Mouse (Mus musculus) hindbrain, embryonic 15.5 days (tissue): ENCODE data around the gene Rnf121. TPM values are rescaled to one million over a fixed set of nuclear protein-coding genes. Genes with fewer than 3 reads are reported as not detected.

Source experiments
- ATAC-seq: fragments of 200-750 bp; cut with Nextera tagmentation; 2 replicates; pipeline ENCODE4 v1.8.0; 2017; ENCODE audit warnings: low read depth, moderate number of reproducible peaks, moderate TSS enrichment; ENCODE audit not compliant: low FRiP score
- H3K27ac ChIP-seq: fragments of 300-500 bp; sonication (generic); replicated peaks from 2 replicates; pipeline ENCODE4 v1.5.1; 2015; ENCODE audit warnings: mild to moderate bottlenecking, inconsistent platforms
- H3K27me3 ChIP-seq: fragments of 300-500 bp; sonication (generic); 2 replicates; pipeline ENCODE4 v1.6.1; 2015; ENCODE audit warnings: control low read depth, inconsistent platforms
- H3K36me3 ChIP-seq: fragments of 300-500 bp; sonication (generic); 2 replicates; pipeline ENCODE4 v1.6.1; 2015; ENCODE audit warnings: control low read depth, inconsistent platforms
- H3K4me1 ChIP-seq: fragments of 300-500 bp; sonication (generic); replicated peaks from 2 replicates; pipeline ENCODE4 v1.6.1; 2015; ENCODE audit warnings: control low read depth, inconsistent platforms
- H3K4me2 ChIP-seq: fragments of 300-500 bp; sonication (generic); 2 replicates; pipeline ENCODE4 v1.6.1; 2015; ENCODE audit warnings: moderate library complexity, mild to moderate bottlenecking, inconsistent platforms
- H3K4me3 ChIP-seq: fragments of 300-500 bp; sonication (generic); 2 replicates; pipeline ENCODE4 v1.5.1; 2015; ENCODE audit warnings: mild to moderate bottlenecking, inconsistent platforms
- H3K9ac ChIP-seq: fragments of 300-500 bp; sonication (generic); 2 replicates; pipeline ENCODE4 v1.6.1; 2015; ENCODE audit warnings: inconsistent platforms
- H3K9me3 ChIP-seq: fragments of 300-500 bp; sonication (generic); 2 replicates; pipeline ENCODE4 v1.6.1; 2016; ENCODE audit warnings: control low read depth, inconsistent platforms
- WGBS: fragments of 180-500 bp; shearing (Covaris S2); methylation state at CpG from one replicate; pipeline ENCODE4 v1.1.7; 2015; 5-methylcytosine and 5-hydroxymethylcytosine counted together
- polyA plus RNA-seq: library from polyadenylated mRNA; unstranded; fragments of >200 nt; fragmentation: Nextera tagmentation; extraction: Ambion mirVana; gene quantifications from 2 replicates; pipeline ENCODE4 v1.2.1, GENCODE M21; 2015

Rnf121 gene
- polyA plus RNA-seq, 1 experiment from 2014 or later, result 35.5 TPM

DNA sequence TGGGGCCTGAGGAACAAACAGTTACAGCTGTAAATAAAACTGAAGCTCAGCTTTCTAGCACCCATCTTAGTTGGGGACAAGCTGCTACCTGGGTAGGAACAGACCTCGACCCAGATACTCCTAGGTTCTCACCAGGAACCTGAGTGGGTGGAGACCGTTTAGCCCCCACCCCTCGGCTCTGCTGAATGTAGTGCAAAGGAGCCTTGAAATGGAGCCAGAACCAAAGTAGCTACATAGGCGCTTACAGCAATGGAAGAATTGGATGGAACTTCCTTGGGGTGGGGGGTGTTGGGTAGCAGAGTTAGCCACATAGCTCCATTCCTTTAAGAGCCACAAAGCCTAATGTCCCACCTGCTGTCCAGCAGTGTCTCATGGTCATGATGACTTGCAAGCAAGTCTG lies 48.3 kb downstream of the Rnf121 start:
- WGBS, result 90% methylated on average over 4 of the region's 4 CpGs
- H3K4me2 ChIP-seq, result no peak overlapping the region
- no peak for ATAC-seq
- no peak overlapping the region for H3K4me3 ChIP-seq
- H3K9ac ChIP-seq, result no peak overlapping the region
- H3K4me1 ChIP-seq, result no peaks in the 10 kb centered on the region
- H3K27me3 ChIP-seq, result no peaks in the 10 kb centered on the region
- H3K36me3 ChIP-seq, result peaks cover 80% of the 10 kb centered on the region
- no peak overlapping the region for H3K27ac ChIP-seq
- no peaks in the 10 kb centered on the region for H3K9me3 ChIP-seq

DNA sequence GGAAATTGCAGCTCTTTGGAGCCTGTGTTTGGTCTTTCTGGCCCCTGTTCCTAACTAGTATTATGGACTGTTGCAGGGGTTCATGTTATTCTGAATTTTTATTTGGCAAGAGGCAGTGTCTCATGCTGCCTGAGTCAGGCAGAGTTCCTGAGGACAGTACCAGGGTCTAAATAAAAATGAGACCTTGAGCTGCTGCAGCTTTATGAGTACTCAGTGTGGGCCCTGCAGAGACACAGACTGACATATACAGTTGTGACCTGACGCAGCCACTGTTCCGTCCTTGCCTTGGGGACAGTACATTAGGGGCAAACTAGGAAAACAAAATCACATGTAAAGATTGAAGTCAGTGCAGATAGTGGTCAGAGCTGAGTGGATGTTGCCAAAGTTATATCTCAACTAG lies 50.3 kb downstream of the Rnf121 start:
- no peak for ATAC-seq
- no peaks in the 10 kb centered on the region for H3K27me3 ChIP-seq
- H3K27ac ChIP-seq, result no peak overlapping the region
- WGBS, result 86% methylated on average over 2 of the region's 2 CpGs
- H3K4me3 ChIP-seq, result no peak overlapping the region
- H3K4me2 ChIP-seq, result no peak overlapping the region
- no peaks in the 10 kb centered on the region for H3K9me3 ChIP-seq
- no peak overlapping the region for H3K9ac ChIP-seq
- H3K36me3 ChIP-seq, result peaks cover 90% of the 10 kb centered on the region
- H3K4me1 ChIP-seq, result no peaks in the 10 kb centered on the region

DNA sequence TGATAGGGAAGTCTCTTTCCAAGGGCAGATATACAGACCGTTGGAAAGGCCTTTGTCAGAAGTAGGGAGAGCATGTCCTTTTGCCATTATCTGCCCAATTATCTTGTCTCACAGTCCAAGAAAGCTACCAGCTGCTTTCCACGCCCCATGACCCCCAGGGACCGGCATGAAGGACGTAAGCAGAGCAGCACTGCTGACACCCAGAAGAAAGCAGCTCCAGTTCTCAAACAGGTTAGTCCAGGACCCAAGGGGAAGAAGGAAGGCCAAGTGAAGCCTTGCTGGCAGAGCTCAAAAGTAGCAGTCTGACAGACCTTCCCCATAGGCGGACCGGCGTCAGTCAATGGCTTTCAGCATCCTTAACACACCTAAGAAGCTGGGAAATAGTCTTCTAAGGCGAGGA lies 51.9 kb downstream of the Rnf121 start:
- H3K4me1 ChIP-seq, result no peaks in the 10 kb centered on the region
- no peak overlapping the region for H3K4me3 ChIP-seq
- ATAC-seq, result no peak
- no peaks in the 10 kb centered on the region for H3K27me3 ChIP-seq
- no peaks in the 10 kb centered on the region for H3K9me3 ChIP-seq
- H3K9ac ChIP-seq, result no peak overlapping the region
- no peak overlapping the region for H3K4me2 ChIP-seq
- 86% methylated on average over 8 of the region's 8 CpGs for WGBS
- H3K27ac ChIP-seq, result 0 out of 2 replicates have a peak overlapping the region, but pooled peaks have one; percentile 4
- peaks cover 94% of the 10 kb centered on the region for H3K36me3 ChIP-seq

DNA sequence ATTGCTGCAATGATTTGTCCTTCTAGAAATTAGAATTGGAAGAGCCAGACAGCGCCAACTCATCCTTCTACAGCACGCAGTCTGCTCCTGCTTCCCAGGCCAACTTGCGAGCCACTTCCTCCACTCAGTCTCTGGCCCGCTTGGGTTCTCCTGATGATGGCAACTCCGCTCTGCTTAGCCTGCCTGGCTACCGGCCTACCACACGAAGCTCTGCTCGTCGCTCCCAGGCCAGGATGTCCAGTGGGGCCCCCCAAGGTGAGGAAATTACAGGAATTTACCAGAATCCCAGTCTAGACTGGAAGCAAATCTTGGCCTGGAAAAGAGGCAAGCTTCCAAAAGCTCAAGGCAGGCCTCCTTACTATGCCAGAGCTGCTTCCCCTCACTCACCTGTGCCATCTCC lies 53.4 kb downstream of the Rnf121 start:
- H3K36me3 ChIP-seq, result peaks cover 97% of the 10 kb centered on the region
- no peaks in the 10 kb centered on the region for H3K27me3 ChIP-seq
- H3K9ac ChIP-seq, result no peak overlapping the region
- no peak overlapping the region for H3K4me2 ChIP-seq
- no peak for ATAC-seq
- WGBS, result 93% methylated on average over 9 of the region's 9 CpGs
- H3K27ac ChIP-seq, result no peak overlapping the region
- H3K4me3 ChIP-seq, result no peak overlapping the region
- H3K9me3 ChIP-seq, result no peaks in the 10 kb centered on the region
- H3K4me1 ChIP-seq, result no peaks in the 10 kb centered on the region

DNA sequence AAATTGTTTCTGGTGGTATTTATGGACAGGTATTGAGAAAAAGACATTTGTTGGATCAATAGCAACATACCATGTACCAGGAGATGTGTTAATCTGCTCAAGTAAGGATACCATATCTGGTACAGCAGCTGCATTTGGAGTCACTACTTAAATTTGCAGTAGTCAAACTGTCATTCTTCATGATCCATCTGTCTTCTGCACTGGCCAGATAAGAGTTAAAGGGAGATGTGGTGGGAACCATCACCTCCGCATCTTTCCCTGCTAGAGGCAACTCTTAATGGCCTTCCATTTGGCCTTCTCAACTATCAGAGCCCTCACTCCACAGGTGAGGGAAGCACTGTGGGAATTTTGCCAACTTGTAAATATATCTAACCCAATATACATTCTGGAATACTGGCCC lies 58.7 kb downstream of the Rnf121 start:
- H3K4me3 ChIP-seq, result no peak overlapping the region
- H3K4me2 ChIP-seq, result no peak overlapping the region
- peaks cover 85% of the 10 kb centered on the region for H3K36me3 ChIP-seq
- ATAC-seq, result no peak
- 84% methylated on average over 1 of the region's 1 CpGs for WGBS
- H3K9me3 ChIP-seq, result no peaks in the 10 kb centered on the region
- H3K27me3 ChIP-seq, result no peaks in the 10 kb centered on the region
- 0 out of 2 replicates have a peak, but pooled peaks cover 5% of the 10 kb centered on the region for H3K4me1 ChIP-seq
- H3K9ac ChIP-seq, result no peak overlapping the region
- no peak overlapping the region for H3K27ac ChIP-seq

DNA sequence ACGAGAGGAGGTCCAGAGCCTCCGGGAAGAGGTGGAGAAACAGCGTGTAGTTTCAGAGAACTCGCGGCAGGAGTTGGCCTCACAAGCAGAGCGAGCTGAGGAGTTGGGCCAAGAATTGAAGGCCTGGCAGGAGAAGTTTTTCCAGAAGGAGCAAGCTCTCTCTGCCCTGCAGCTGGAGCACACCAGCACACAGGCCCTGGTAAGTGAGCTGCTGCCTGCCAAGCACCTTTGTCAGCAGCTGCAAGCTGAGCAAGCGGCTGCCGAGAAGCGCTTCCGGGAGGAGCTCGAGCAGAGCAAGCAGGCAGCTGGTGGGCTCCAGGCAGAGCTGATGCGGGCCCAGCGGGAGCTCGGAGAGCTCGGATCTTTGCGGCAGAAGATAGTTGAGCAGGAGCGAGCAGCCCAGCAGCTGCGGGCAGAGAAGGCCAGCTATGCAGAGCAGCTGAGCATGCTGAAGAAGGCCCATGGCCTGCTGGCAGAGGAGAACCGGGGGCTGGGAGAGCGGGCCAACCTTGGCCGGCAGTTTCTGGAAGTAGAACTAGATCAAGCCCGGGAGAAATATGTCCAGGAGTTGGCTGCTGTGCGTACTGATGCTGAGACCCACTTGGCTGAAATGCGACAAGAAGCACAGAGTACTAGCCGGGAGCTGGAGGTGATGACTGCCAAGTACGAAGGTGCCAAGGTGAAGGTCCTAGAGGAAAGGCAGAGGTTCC lies 64.2 kb downstream of the Rnf121 start:
- Histone ChIP-seq H3K36me3 (peaks cover 86% of the 10 kb centered on the region), H3K27me3 (no peaks in the 10 kb centered on the region), H3K9ac (no peak overlapping the region), H3K4me1 (0 out of 2 replicates have a peak, but pooled peaks cover 8% of the 10 kb centered on the region), H3K9me3 (no peaks in the 10 kb centered on the region), H3K27ac (peak overlapping the region; percentile 21; the same call in 1 of the 2 replicates), H3K4me3 (no peak overlapping the region), H3K4me2 (no peak overlapping the region)
- WGBS, result 77% methylated on average over 26 of the region's 26 CpGs
- ATAC-seq, result 0 out of 2 replicates have a peak, but pooled peaks have one; percentile 15

DNA sequence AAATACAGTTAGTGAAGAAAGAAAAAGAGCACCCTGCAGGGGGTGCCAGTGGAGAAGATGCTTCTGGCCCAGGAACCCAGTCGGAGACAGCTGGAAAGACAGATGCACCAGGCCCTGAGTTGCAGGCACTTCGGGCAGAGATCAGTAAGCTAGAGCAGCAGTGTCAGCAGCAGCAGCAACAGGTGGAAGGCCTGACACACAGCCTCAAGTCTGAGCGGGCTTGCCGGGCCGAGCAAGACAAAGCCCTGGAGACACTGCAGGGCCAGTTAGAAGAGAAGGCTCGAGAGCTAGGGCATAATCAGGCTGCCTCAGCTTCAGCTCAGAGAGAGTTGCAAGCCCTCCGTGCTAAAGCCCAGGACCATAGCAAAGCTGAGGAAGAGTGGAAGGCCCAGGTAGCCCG lies 65.0 kb downstream of the Rnf121 start:
- Histone ChIP-seq H3K4me1 (0 out of 2 replicates have a peak, but pooled peaks cover 8% of the 10 kb centered on the region), H3K4me2 (no peak overlapping the region), H3K9ac (no peak overlapping the region), H3K27me3 (no peaks in the 10 kb centered on the region), H3K27ac (peak overlapping the region; percentile 21; the same call in 1 of the 2 replicates), H3K4me3 (no peak overlapping the region), H3K36me3 (peaks cover 90% of the 10 kb centered on the region), H3K9me3 (no peaks in the 10 kb centered on the region)
- WGBS, result 82% methylated on average over 8 of the region's 8 CpGs
- ATAC-seq, result no peak

DNA sequence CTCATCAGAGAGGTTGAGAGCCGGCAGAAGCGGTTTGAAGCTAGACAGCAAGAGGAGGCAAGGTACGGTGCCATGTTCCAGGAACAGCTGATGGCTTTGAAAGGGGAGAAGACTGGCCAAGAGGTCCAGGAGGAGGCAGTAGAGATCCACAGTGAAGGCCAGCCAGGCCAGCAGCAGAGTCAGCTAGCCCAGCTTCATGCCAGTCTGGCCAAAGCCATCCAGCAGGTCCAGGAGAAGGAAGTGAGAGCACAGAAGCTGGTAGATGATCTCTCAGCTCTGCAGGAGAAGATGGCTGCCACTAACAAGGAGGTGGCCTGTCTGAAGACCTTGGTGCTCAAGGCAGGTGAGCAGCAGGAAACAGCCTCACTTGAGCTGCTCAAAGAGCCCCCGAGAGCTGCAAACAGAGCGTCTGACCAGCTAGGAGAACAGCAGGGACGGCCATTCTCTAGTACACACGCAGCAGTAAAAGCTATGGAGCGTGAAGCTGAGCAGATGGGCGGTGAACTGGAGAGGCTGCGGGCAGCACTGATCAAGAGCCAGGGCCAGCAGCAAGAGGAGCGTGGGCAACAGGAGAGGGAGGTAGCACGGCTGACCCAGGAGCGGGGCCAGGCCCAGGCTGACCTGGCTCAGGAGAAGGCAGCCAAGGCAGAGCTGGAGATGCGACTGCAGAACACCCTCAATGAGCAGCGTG lies 65.7 kb downstream of the Rnf121 start:
- WGBS, result 85% methylated on average over 15 of the region's 15 CpGs
- Histone ChIP-seq H3K4me2 (no peak overlapping the region), H3K9ac (no peak overlapping the region), H3K9me3 (no peaks in the 10 kb centered on the region), H3K4me1 (0 out of 2 replicates have a peak, but pooled peaks cover 8% of the 10 kb centered on the region), H3K4me3 (no peak overlapping the region), H3K27ac (peak overlapping the region; percentile 21; the same call in 1 of the 2 replicates), H3K27me3 (no peaks in the 10 kb centered on the region), H3K36me3 (peaks cover 90% of the 10 kb centered on the region)
- ATAC-seq, result 0 out of 2 replicates have a peak, but pooled peaks have one; percentile 13

DNA sequence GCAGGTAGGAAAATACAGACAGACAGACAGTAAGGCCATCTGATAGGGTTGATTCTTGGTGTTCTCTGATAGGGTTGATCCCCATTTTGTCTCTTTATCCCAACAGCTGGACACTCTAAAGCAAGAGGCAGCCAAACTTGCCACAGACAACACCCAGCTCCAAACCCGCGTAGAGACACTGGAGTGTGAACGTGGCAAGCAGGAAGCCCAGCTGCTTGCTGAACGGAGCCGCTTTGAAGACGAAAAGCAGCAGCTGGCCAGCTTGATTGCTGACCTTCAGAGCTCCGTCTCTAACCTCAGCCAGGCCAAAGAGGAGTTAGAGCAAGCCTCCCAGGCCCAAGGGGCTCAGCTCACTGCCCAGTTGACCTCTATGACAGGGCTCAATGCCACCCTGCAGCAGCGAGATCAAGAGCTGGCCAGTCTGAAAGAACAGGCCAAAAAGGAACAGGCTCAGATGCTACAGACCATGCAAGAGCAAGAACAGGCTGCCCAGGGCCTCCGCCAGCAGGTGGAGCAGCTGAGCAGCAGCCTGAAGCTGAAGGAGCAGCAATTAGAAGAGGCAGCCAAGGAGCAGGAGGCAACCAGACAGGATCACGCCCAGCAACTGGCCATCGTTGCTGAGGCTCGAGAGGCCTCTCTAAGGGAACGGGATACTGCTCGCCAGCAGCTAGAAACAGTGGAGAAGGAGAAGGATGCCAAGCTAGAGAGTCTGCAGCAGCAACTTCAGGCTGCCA lies 66.9 kb downstream of the Rnf121 start:
- no peak overlapping the region for H3K9ac ChIP-seq
- WGBS, result 71% methylated on average over 14 of the region's 14 CpGs

DNA sequence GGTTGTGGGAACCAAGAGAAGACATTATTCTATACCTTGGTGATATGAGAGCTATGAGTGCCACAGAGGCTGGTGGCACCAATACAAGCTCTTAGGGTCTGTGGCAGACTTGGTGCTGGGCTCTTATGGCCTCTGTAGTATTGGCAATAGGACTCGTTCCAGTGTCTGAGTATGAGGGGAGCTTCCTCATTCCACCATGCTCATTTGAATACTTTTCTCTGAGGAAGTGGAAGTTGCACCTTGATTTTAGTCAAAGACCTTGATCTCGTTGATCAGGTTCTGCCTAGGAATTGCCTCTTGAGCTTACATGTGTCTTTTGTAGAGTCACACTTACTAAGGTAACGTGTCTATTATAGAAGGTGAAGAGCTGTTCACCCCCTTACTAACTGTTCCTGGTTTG lies 71.0 kb downstream of the Rnf121 start:
- Histone ChIP-seq H3K4me3 (no peak overlapping the region), H3K36me3 (peaks cover 95% of the 10 kb centered on the region), H3K9ac (no peak overlapping the region), H3K4me2 (no peak overlapping the region), H3K27ac (no peak overlapping the region), H3K4me1 (0 out of 2 replicates have a peak, but pooled peaks cover 3% of the 10 kb centered on the region), H3K27me3 (no peaks in the 10 kb centered on the region), H3K9me3 (no peaks in the 10 kb centered on the region)
- 92% methylated on average over 3 of the region's 3 CpGs for WGBS
- ATAC-seq, result no peak

More for the DNA sequence above, 66.9 kb downstream of the Rnf121 start:
- H3K36me3 ChIP-seq, result peaks cover 95% of the 10 kb centered on the region
- peak; percentile 57 for ATAC-seq
- no peaks in the 10 kb centered on the region for H3K27me3 ChIP-seq
- 0 out of 2 replicates have a peak, but pooled peaks cover 8% of the 10 kb centered on the region for H3K4me1 ChIP-seq
- H3K4me3 ChIP-seq, result no peak overlapping the region
- no peak overlapping the region for H3K4me2 ChIP-seq
- peak overlapping the region; percentile 21; the same call in 1 of the 2 replicates for H3K27ac ChIP-seq
- no peaks in the 10 kb centered on the region for H3K9me3 ChIP-seq

DNA sequence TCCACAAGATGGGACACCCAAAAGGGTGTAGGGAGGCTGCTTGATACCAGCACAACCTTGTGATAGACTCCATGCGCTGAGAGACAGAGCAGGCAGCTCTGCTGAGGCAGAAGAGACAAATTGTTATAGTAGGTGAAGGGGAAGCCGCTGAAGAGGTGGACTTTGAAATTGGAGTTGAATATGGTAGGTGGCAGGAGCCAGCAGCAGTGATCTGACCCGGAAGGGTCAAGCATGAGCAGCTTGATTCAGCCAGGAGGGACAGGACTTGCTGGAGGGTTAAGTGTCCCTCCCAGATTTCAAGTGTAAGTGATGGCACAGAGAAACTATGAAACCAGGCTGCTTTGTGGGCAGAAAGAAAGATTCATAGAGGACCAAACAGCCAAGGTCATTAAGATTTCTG lies 80.2 kb downstream of the Rnf121 start:
- WGBS, result 95% methylated on average over 3 of the region's 3 CpGs
- Histone ChIP-seq H3K27me3 (no peaks in the 10 kb centered on the region), H3K9me3 (no peaks in the 10 kb centered on the region), H3K36me3 (peaks cover 37% of the 10 kb centered on the region), H3K4me3 (no peak overlapping the region), H3K4me2 (no peak overlapping the region), H3K27ac (no peak overlapping the region), H3K4me1 (no peaks in the 10 kb centered on the region), H3K9ac (no peak overlapping the region)
- ATAC-seq, result no peak

DNA sequence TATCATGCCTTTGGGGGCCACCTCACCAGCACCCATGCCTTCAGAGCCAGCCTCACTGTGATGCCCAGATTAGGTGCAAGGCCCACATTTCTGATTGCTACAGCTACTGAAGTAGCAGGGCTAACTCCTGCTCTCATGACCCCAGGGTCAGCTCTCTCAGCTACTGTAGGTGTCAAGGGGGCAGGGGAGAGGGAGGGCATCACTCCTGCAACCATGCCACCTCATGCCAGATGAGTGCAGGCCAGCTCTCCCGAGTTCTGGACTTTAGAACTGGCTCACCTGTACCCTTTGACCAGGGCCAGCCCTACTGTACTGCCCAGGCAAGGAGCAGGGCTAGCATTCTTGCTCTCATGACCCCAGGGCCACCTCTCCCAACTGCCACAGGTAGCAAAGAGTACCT lies 82.5 kb downstream of the Rnf121 start:
- Histone ChIP-seq H3K27ac (no peak overlapping the region), H3K4me2 (no peak overlapping the region), H3K4me3 (no peak overlapping the region), H3K4me1 (no peaks in the 10 kb centered on the region), H3K36me3 (peaks cover 13% of the 10 kb centered on the region), H3K9me3 (no peaks in the 10 kb centered on the region), H3K9ac (no peak overlapping the region), H3K27me3 (no peaks in the 10 kb centered on the region)
- ATAC-seq, result no peak
- WGBS, result 94% methylated on average over 1 of the region's 1 CpGs
